Mouse (Mus musculus): ENCODE measurements around the gene Lmntd2. TPM values are rescaled to one million over a fixed set of nuclear protein-coding genes. Genes with fewer than 3 reads are reported as not detected.

The Lmntd2 gene
- total RNA-seq, 2 experiments from 2014 or later: not detected

GRCm38 (mm10) chr7:141191036-141191435, 22.8 kb downstream of the Lmntd2 start:
- DNase-seq (ENCODE audit: low spot score in 2 of 2): no peak

GRCm38 (mm10) chr7:141190220-141190619, 23.7 kb downstream of the Lmntd2 start:
- DNase-seq (ENCODE audit: low spot score in 2 of 2): no peak

GRCm38 (mm10) chr7:141188733-141189132, 25.1 kb downstream of the Lmntd2 start:
- DNase-seq (ENCODE audit: low spot score in 2 of 2): no peak

- no peak for DNase-seq (ENCODE audit: low spot score in 2 of 2)
Measured at GRCm38 (mm10) chr7:141188194-141188593, 25.7 kb downstream of the Lmntd2 start.

- DNase-seq (ENCODE audit: low spot score in 2 of 2): peak; percentile 67 to 95
Measured at GRCm38 (mm10) chr7:141176173-141176572, 37.7 kb downstream of the Lmntd2 start.

GRCm38 (mm10) chr7:141175068-141175467, 38.8 kb downstream of the Lmntd2 start:
- DNase-seq (ENCODE audit: low spot score in 2 of 2): no peak

GRCm38 (mm10) chr7:141173323-141173850, 40.5 kb downstream of the Lmntd2 start:
- DNase-seq (ENCODE audit: low spot score in 2 of 2): no peak

GRCm38 (mm10) chr7:141172116-141173006, 41.5 kb downstream of the Lmntd2 start, which contains the start of gene Rnh1:
Gene Rnh1 (minus strand): TSS chr7:141172857.
- DNase-seq (ENCODE audit: low spot score in 2 of 2): peak; percentile 91 to 96

- DNase-seq (ENCODE audit: low spot score in 2 of 2): no peak
Measured at GRCm38 (mm10) chr7:141169866-141170265, 44.0 kb downstream of the Lmntd2 start.

- no peak for DNase-seq (ENCODE audit: low spot score in 2 of 2)
Measured at GRCm38 (mm10) chr7:141169300-141169699, 44.6 kb downstream of the Lmntd2 start.

GRCm38 (mm10) chr7:141168518-141168953, 45.3 kb downstream of the Lmntd2 start:
- DNase-seq (ENCODE audit: low spot score in 2 of 2): peak in 1 of 2 experiments; percentile 56

GRCm38 (mm10) chr7:141167901-141168517, 45.9 kb downstream of the Lmntd2 start:
- no peak for DNase-seq (ENCODE audit: low spot score in 2 of 2)

- DNase-seq (ENCODE audit: low spot score in 2 of 2): no peak
Measured at GRCm38 (mm10) chr7:141164850-141165249, 49.0 kb downstream of the Lmntd2 start.

- no peak for DNase-seq (ENCODE audit: low spot score in 2 of 2)
Measured at GRCm38 (mm10) chr7:141164397-141164796, 49.5 kb downstream of the Lmntd2 start.

Small RNAs within 50 kb of the gene (microRNA-seq; reads per million reads assigned to microRNA genes)
- 70.8 to 81.7 reads per million in 2 experiments for gene Mir210

Other genes starting within 250 kb of the Lmntd2 start
- gene Ifitm1, start 246.9 kb downstream of the Lmntd2 start, total RNA-seq (2021): 1 to 10 TPM; 1.1 to 1.7 TPM
- gene Ifitm3, start 203.3 kb downstream of the Lmntd2 start, total RNA-seq (2021): 10 to 100 TPM in 1 of 2 experiments, 1 to 10 TPM in 1; 8.0 to 11.4 TPM
- not detected for gene Ifitm6, start 196.2 kb downstream of the Lmntd2 start, total RNA-seq (2021)
- gene Gm17387, start 184.9 kb downstream of the Lmntd2 start, total RNA-seq (2021): not detected
- gene B4galnt4, start 153.0 kb downstream of the Lmntd2 start, total RNA-seq (2021): 10 to 100 TPM; 84.2 to 86.8 TPM
- gene Pkp3, start 135.9 kb downstream of the Lmntd2 start, total RNA-seq (2021): not detected
- 1 to 10 TPM; 1.9 to 2.1 TPM for gene Sigirr, start 113.5 kb downstream of the Lmntd2 start, total RNA-seq (2021)
- not detected for gene Ano9, start 96.3 kb downstream of the Lmntd2 start, total RNA-seq (2021)
- gene Ptdss2, start 91.7 kb downstream of the Lmntd2 start, total RNA-seq (2021): 10 to 100 TPM; 47.4 to 50.6 TPM
- gene Rnh1, start 41.2 kb downstream of the Lmntd2 start, total RNA-seq (2021): 10 to 100 TPM; 35.5 to 45.9 TPM
- 100 to 1,000 TPM; 201 TPM for gene Hras, start 20.1 kb downstream of the Lmntd2 start, total RNA-seq (2021)
- 1 to 10 TPM; 4.3 to 4.5 TPM for gene Lrrc56, start 19.9 kb downstream of the Lmntd2 start, total RNA-seq (2021)
- gene Rassf7, start 1.8 kb upstream of the Lmntd2 start, total RNA-seq (2021): 1 to 10 TPM in 1 of 2 experiments, under 1 TPM in 1; 0.71 to 1.5 TPM
- gene Phrf1, start 14.7 kb upstream of the Lmntd2 start, total RNA-seq (2021): 10 to 100 TPM; 76.9 to 78.8 TPM
- gene Irf7, start 52.4 kb upstream of the Lmntd2 start, total RNA-seq (2021): 1 to 10 TPM in 1 of 2 experiments, under 1 TPM in 1; 0.46 to 1.2 TPM
- not detected for gene Cdhr5, start 62.7 kb upstream of the Lmntd2 start, total RNA-seq (2021)
- gene Sct, start 65.1 kb upstream of the Lmntd2 start, total RNA-seq (2021): not detected
- not detected for gene Drd4, start 77.9 kb upstream of the Lmntd2 start, total RNA-seq (2021)
- 10 to 100 TPM; 66.3 to 79.6 TPM for gene Deaf1, start 113.6 kb upstream of the Lmntd2 start, total RNA-seq (2021)
- 10 to 100 TPM; 29.2 to 30.5 TPM for gene Tmem80, start 113.7 kb upstream of the Lmntd2 start, total RNA-seq (2021)
- 1 to 10 TPM; 5.0 to 9.0 TPM for gene Eps8l2, start 124.8 kb upstream of the Lmntd2 start, total RNA-seq (2021)
- gene Taldo1, start 178.1 kb upstream of the Lmntd2 start, total RNA-seq (2021): 100 to 1,000 TPM; 122 to 125 TPM
- gene Gatd1, start 200.1 kb upstream of the Lmntd2 start, total RNA-seq (2021): 10 to 100 TPM; 37.7 to 39.9 TPM
- gene Cend1, start 215.4 kb upstream of the Lmntd2 start, total RNA-seq (2021): 100 to 1,000 TPM; 265 to 270 TPM
- gene Slc25a22, start 223.8 kb upstream of the Lmntd2 start, total RNA-seq (2021): 100 to 1,000 TPM; 319 to 320 TPM
- 1 to 10 TPM in 1 of 2 experiments, under 1 TPM in 1; 0.69 to 1.1 TPM for gene Pidd1, start 229.9 kb upstream of the Lmntd2 start, total RNA-seq (2021)
- gene Rplp2, start 233.3 kb upstream of the Lmntd2 start, total RNA-seq (2021): 100 to 1,000 TPM; 557 to 573 TPM
- gene Pnpla2, start 241.1 kb upstream of the Lmntd2 start, total RNA-seq (2021): 10 to 100 TPM; 29.9 to 35.6 TPM
- gene Cracr2b, start 247.0 kb upstream of the Lmntd2 start, total RNA-seq (2021): 1 to 10 TPM; 3.3 TPM